Mouse (Mus musculus) G1E (cell line): ENCODE data around the gene Cep112. TPM values are rescaled to one million over a fixed set of nuclear protein-coding genes. Genes with fewer than 3 reads are reported as not detected.

ENCODE experiments used
- ATAC-seq: 2 replicates; pipeline ENCODE4 v1.8.0; 2016; ENCODE audit warnings: mild to moderate bottlenecking; ENCODE audit not compliant: insufficient number of reproducible peaks, poor library complexity, low FRiP score, severe bottlenecking; ENCODE audit errors: extremely low read depth
- DNase-seq: peaks from one replicate; pipeline ENCODE4 v3.0.0; 2012; ENCODE audit warnings: low spot score
- H3K27me3 ChIP-seq: 2 replicates; pipeline ENCODE4 v1.6.1; 2012; ENCODE audit warnings: mild to moderate bottlenecking, low read length, inconsistent platforms; ENCODE audit not compliant: insufficient read depth
- H3K36me3 ChIP-seq: replicated peaks from 2 replicates; pipeline ENCODE3; 2012; ENCODE audit warnings: mild to moderate bottlenecking, inconsistent platforms
- H3K4me1 ChIP-seq: 2 replicates; pipeline ENCODE4 v1.6.1; 2012; ENCODE audit warnings: low read depth, low read length, inconsistent platforms, mixed read lengths; ENCODE audit not compliant: insufficient read depth
- H3K4me3 ChIP-seq: 2 replicates; pipeline ENCODE4 v1.5.1; 2012; ENCODE audit warnings: low read depth, mild to moderate bottlenecking, inconsistent platforms, low read length, moderate library complexity, mixed read lengths
- H3K9me3 ChIP-seq: replicated peaks from 2 replicates; pipeline ENCODE4 v1.6.1; 2012; ENCODE audit warnings: inconsistent platforms
- CTCF ChIP-seq: IDR thresholded peaks from 2 replicates; pipeline ENCODE4 v1.5.1; 2012; ENCODE audit warnings: low read depth, low read length, inconsistent platforms, mixed read lengths
- GATA1 ChIP-seq: IDR thresholded peaks from 2 replicates; pipeline ENCODE4 v1.6.1; 2012; ENCODE audit warnings: borderline replicate concordance, low read length, inconsistent platforms, mixed read lengths
- GATA2 ChIP-seq: IDR thresholded peaks from 2 replicates; pipeline ENCODE4 v1.6.1; 2012; ENCODE audit warnings: low read depth, low read length, inconsistent platforms, borderline replicate concordance
- POLR2AphosphoS5 ChIP-seq: IDR thresholded peaks from 2 replicates; pipeline ENCODE4 v1.6.1; 2012; ENCODE audit warnings: low read depth, low read length, inconsistent platforms; ENCODE audit not compliant: insufficient replicate concordance
- TAL1 ChIP-seq: conservative IDR thresholded peaks from 2 replicates; pipeline ENCODE4 v1.6.1; 2012; ENCODE audit warnings: low read depth, low read length, inconsistent platforms, mixed read lengths
- polyA plus RNA-seq: library from polyadenylated mRNA; stranded (reverse); fragments of >175 nt; gene quantifications from 2 replicates; pipeline ENCODE4 v1.2.3, GENCODE M21; 2012
- total RNA-seq, 2 experiments: library from RNA; stranded (forward) in 1 of 2; stranded (reverse) in 1 of 2; fragments of 200-1000 nt in 1 of 2; fragments of >200 nt in 1 of 2; fragmentation: Nextera tagmentation in 1 of 2; gene quantifications; 2 replicates each; pipeline ENCODE4 v1.2.3; 2014 to 2017

The Cep112 gene
- total and polyA plus RNA-seq, 3 experiments: 0.22 TPM; not detected in 2

DNA sequence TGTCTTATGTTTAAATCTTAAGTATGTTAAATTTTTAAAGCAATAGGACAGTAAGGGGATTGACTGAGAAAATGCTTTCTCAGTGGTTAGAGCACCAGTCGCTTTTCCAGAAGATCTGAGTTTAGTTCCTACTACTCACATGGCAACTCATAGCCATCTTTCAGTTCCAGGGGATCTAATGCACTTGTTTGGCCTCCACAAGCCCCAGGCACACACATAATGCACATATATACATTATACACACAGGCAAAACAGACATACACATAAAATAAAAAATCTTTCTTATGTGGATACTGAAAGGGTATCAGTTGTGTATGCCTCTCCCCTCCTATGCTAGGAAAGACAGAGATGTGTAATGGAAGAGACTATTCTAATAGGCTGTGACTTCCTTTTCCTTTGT lies 426.8 kb downstream of the Cep112 start:
- TF ChIP-seq TAL1: no peak
- no peak for TF ChIP-seq GATA1
- TF ChIP-seq POLR2AphosphoS5: no peak
- no peak for TF ChIP-seq GATA2
- TF ChIP-seq CTCF: no peak
- no peak for DNase-seq
- no peak for ATAC-seq
- Histone ChIP-seq H3K9me3 (peaks cover 33% of the 10 kb centered on the region), H3K4me1 (no peaks in the 10 kb centered on the region), H3K4me3 (no peak overlapping the region), H3K36me3 (no peaks in the 10 kb centered on the region), H3K27me3 (no peaks in the 10 kb centered on the region)

DNA sequence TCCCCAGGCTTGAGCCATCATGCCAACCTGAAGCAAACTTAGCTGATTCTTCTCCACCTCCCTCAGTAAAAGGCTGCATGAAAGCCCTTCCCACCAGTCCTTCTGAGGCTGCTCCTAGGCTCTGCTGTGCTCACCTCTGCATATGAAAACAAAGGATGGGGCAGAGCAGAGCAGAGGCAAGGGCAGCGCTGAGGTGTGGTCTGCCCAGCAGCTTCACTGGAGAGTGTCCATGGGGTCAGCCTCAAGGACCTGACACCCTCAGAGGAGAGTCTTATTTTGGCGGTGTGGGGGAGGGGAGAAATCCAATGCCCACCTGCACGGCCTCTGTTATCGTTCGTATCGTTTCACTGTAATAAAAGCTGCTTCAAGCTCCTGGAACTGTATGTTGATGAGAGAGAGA lies 432.3 kb downstream of the Cep112 start:
- no peaks in the 10 kb centered on the region for H3K4me1 ChIP-seq
- no peaks in the 10 kb centered on the region for H3K36me3 ChIP-seq
- TF ChIP-seq CTCF (no peak), GATA1 (no peak)
- H3K9me3 ChIP-seq: peaks cover 50% of the 10 kb centered on the region
- ATAC-seq (no peak), DNase-seq (no peak)
- H3K27me3 ChIP-seq: no peaks in the 10 kb centered on the region
- no peak overlapping the region for H3K4me3 ChIP-seq

DNA sequence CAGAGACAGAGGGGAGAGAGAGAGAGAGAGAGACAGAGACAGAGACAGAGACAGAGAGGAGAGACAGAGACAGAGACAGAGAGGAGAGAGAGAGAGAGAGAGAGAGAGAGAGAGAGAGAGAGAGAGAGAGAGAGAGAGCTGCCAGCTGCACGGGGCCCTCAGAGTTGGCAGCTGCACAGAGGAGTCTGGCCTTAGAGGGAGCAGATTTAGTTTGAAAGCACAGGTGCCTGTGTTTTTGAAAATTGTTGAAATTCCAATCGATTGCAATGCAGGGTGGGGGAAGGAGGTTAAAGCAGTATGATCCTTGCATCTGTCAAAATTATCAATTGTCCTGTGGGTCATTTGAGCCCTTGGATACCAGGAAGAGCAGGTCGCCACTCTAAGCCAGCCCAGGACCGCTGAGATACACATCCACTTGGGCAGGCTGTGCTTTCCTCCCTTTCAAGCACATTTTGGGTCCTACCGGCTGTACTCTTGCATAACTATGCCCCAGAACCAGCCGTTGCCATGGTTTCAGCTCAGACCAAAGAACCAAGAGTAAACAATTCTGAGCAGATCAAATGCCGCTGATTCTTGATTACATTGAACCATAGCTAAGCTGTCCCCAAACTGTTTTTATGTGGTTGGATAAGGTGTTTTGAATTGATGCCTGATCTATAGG lies 432.8 kb downstream of the Cep112 start:
- no peak for TF ChIP-seq POLR2AphosphoS5
- no peak for TF ChIP-seq GATA2
- TF ChIP-seq TAL1: no peak
- no peak for TF ChIP-seq GATA1
- TF ChIP-seq CTCF: no peak
- Histone ChIP-seq H3K4me1 (no peaks in the 10 kb centered on the region), H3K36me3 (no peaks in the 10 kb centered on the region), H3K4me3 (no peak overlapping the region), H3K27me3 (no peaks in the 10 kb centered on the region), H3K9me3 (peaks cover 55% of the 10 kb centered on the region)
- DNase-seq (no peak), ATAC-seq (no peak)

DNA sequence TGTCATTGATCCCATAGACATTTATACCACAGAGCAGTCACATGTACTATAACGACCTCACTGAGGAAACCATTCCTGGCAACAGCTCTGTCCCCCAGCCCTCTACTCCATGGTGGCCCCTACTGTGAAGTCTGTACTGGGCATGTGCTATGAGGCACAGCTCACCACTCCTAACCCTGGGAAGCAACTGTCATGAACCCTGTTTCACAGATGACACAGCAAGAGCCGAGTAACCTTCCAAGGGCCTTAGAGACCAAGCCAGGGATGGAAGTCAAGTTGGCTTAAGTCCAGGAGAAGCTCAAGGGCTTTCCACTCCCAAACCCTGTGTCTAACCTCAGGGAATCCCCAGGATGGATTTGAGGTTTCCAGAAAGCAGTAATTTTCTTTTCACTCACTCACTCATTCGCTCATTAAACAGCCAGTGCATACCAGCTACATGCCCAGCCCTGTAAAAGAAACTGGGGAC lies 433.4 kb downstream of the Cep112 start:
- no peak for ATAC-seq

DNA sequence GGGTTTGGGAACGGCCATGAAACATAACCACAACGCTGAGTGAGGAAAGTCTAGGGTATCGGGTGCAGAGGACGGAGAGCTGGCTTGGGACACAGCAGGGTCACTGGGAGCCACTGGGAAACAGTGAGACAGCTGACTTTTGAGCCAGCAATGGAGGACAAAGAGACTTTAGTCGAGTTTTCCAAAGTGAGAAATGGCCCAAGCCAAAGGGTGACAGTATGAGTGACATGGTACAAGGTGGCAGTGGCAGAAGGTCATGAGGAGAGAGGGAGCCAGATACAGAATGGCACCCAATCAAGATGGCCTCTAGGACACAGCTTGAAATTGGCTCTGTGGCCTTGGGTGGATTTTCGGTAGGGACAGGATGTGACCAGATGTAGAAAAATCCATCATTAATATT lies 433.9 kb downstream of the Cep112 start:
- Histone ChIP-seq H3K36me3 (no peaks in the 10 kb centered on the region), H3K4me3 (no peak overlapping the region), H3K27me3 (no peaks in the 10 kb centered on the region), H3K9me3 (peaks cover 61% of the 10 kb centered on the region), H3K4me1 (no peaks in the 10 kb centered on the region)
- no peak for TF ChIP-seq TAL1
- TF ChIP-seq GATA2: no peak
- TF ChIP-seq GATA1: no peak
- no peak for TF ChIP-seq CTCF
- TF ChIP-seq POLR2AphosphoS5: no peak
- DNase-seq (no peak), ATAC-seq (no peak)

More for the DNA sequence above, 433.4 kb downstream of the Cep112 start:
- no peaks in the 10 kb centered on the region for H3K36me3 ChIP-seq
- no peak overlapping the region for H3K4me3 ChIP-seq
- no peaks in the 10 kb centered on the region for H3K4me1 ChIP-seq
- H3K27me3 ChIP-seq: no peaks in the 10 kb centered on the region
- TF ChIP-seq GATA2 (no peak), TAL1 (no peak), POLR2AphosphoS5 (no peak), GATA1 (no peak), CTCF (no peak)
- DNase-seq: no peak
- H3K9me3 ChIP-seq: peaks cover 56% of the 10 kb centered on the region

DNA sequence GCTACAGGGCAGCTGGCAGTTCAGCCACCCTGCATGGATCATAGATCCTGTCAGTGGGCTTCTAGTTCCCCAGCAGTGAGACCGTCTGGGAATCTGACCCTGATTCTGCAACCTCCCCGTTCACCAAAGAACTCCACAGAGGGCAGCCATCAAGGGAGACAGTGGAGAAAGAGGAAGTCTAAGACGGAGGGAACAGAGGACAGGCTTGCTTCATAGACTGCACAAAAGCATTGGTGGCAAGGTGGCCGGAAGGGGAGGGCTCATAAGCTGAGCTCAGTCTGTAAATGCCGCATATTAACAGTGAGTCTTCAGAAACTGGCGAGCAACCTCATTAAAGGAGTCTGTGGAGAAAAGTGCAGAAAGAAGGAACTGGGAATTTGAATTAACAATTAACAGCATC lies 437.4 kb downstream of the Cep112 start:
- no peak for ATAC-seq

DNA sequence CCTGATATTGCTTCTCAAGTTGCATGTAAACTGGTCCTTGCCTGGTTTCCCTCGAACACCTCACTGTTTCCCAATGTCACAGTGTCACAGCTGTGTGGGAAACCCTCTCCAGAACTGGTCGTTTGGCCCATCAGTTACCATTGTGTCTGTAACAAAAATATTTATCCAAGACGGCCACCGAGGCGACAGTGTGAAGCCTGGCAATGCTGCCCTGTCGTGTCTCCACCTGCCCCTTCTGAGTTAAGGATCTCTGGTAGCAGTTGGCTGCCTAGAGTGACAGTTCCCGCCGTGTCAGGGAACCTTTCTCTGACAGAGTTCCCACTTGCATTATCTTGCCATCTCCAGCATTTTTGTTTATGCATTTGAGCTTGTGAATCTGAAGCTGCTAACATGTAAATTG lies 440.8 kb downstream of the Cep112 start:
- Histone ChIP-seq H3K4me1 (no peaks in the 10 kb centered on the region), H3K4me3 (no peak overlapping the region), H3K36me3 (no peaks in the 10 kb centered on the region), H3K27me3 (no peaks in the 10 kb centered on the region), H3K9me3 (peaks cover 55% of the 10 kb centered on the region)
- ATAC-seq (no peak), DNase-seq (no peak)
- TF ChIP-seq TAL1: no peak
- no peak for TF ChIP-seq POLR2AphosphoS5
- TF ChIP-seq GATA2: no peak
- TF ChIP-seq GATA1: no peak
- TF ChIP-seq CTCF: no peak

More for the DNA sequence above, 437.4 kb downstream of the Cep112 start:
- Histone ChIP-seq H3K36me3 (no peaks in the 10 kb centered on the region), H3K27me3 (no peaks in the 10 kb centered on the region), H3K4me1 (no peaks in the 10 kb centered on the region), H3K9me3 (peaks cover 66% of the 10 kb centered on the region), H3K4me3 (no peak overlapping the region)
- no peak for DNase-seq
- TF ChIP-seq GATA1 (no peak), TAL1 (no peak), CTCF (no peak), GATA2 (no peak)
